Mouse (Mus musculus) embryo, embryonic 10 days (tissue): ENCODE results near the gene Ptafr.
A peak's percentile ranks its signal among the peaks of the same experiment; 100 is the strongest.
"Not testable (repeated sequence)": the region's sequence is repeated elsewhere in the genome, so short reads cannot be mapped to it uniquely, and the experiment has no call there.

ENCODE experiments used
- DNase-seq: peaks from one replicate; pipeline ENCODE4 v3.0.0-alpha.2; 2015; ENCODE audit warnings: low spot score

Gene Ptafr

DNA sequence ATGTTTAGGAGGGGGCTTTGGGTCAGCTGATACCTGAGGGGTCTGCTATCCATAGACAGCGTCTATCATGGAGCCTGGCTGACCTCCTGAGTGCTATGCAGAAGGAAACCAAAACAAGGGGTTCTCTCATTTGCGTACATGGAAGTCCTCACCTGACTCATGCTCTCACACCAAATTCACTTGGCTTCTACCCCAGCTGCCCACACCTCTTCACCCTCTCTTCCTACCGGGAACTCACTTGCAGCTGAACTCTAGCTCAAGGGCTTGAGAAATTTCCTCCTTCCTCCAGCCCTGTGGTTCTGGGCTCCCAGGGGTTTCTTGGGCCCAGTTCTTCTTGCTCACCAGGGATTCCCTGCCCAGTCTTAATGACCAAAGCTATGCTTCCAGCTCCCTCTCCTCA, 606 bp upstream of the Ptafr start:
- no peak for DNase-seq

DNA sequence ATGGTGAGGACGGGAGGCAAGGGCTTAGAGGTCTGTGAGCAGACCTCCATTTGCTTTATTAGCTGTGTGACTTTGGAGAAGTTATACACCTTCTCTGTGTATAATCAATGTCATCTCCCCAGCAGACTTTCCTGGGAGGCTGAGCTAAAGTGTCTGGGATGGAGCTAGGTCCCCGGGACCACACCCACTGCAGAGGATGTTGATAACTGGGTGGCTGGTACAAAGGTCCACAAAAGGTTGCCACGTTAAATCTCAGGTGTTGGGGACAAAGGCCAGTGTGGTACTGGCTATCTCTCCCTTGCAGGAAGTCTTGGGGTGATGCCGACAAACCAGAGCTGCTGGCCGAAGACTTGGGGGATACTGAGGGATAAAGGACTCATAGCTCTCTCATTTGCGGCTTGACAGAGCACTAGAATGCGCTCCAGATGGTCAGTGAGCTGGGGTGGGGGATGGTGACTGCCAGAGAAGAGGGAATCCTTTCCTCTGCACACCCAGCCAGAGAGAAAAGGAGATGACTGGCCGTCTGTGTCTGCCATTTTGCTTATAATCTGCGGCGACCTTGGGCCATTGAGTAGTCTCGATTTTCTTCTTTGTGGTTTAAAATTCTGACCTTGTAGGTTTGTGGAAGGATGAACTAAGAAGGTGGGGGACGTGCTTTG, 1.4 kb downstream of the Ptafr start:
- DNase-seq: no peak

DNA sequence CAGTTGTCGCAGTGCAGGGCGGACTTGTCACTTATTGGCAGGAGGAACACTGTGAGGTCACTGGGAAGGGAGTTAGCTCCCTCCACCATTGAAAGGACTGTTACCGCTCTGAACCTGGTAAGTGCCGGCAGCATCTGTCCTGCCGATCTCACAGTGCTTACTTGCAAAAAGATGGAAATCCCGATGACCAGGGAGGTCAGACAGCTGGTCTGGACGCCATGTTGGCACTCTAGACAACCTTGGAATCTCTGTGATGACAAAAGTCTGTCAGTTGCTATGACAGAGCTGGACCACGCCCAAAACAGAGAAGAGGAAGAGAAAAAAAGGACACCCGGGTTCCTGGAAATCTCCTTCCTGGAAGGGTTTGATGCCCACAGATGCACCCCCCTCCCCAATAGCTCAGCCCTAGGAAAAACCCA, 3.5 kb downstream of the Ptafr start:
- no peak for DNase-seq

DNA sequence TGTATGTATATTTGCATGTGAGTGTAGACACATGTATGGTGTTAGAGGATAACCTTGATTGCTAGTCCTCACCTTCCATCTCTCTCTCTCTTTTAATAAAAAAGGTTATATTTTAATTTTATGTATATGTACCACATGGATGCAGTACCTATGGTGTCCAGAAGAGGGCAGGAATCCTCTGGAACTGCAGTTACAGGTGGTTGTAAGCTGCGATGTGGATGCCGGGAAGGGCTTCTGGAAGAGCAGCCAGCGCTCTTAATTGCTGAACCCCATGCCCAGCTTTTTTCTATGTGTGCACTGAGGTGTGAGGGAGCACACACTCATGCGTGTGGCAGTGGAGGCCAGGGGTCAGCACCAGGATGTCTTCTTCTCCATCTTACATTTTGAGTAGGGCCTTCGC, 5.2 kb downstream of the Ptafr start:
- no peak for DNase-seq

DNA sequence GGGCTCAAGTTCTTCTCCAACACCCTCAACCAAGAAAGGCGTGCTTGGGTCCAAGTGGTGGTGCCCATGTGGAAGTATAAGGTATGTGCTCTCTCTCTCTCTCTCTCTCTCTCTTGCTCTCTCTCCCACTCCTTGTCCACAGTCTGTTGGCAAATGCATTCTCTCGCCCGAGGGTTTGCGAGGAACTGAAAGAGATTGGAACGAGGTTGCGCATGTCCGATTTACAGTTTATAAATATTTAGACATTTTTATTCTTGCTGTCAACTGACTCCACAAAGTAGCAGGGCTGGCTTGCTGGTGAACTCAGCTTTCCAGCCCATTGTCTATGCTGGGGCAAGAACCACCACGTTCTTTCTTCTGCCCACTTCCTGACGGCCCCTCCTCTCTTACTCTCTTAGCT, 7.3 kb downstream of the Ptafr start:
- no peak for DNase-seq

DNA sequence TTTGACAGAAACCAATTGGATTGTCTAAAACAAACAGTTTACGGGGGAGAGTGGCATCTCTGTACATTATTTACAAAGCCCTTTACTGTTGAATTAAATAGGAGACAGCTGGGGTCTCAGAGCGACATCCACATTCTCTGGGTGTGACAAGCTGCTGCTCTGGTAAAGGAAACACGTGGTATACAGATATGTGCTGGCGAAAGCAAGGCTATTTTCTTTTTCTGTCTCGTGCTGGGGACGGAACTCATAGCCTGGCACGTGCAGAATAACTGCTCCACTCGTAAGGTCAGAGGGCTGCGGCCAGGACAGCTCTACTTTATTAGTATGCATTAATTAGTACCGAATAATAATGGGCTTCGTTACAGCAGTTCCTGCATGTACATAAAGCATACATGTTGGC, 9.5 kb downstream of the Ptafr start:
- no peak for DNase-seq

DNA sequence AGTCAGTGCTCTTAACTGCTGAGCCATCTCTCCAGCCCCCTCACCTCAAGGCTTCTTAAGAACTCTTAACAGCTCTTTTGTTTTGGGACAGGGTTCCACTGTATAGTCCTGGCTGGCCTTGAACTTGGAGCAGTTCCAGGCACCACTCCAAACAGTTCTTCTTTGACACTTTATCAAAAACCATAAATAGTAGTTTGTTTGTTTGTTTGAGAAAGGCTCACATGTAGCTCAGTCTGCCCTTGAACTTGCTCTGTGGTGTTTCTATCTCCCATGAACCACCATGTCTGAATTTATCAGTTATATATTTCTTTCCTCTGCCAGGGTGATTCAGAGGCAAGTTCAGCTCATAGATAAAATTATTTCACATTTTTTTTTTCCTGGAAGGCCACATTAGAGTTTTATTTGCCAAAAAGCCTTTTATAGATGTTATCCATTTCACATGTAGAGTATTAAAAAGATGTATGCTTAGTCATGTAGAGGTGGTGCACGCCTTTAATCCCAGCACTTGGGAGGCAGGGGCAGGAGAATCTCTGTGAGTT, 11.0 kb downstream of the Ptafr start:
- no peak for DNase-seq

DNA sequence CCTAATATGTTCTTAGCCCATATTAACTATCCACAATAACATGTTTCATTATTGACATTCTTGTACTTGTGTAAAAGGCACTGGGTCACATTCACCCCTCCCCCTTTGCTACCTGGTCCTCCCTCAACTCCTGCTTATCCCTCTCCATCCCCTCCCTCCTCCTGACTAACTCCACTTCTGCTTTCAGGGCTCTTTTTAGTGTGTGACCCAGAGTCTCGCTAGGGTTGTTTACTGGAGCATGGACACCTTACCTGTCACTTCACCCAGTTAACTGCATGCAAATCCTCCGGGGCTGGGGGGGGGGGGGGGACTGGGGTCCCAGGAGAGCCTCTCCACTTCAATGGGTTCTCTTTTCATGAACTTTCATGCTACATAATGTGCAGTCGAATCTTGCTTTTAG, 19.9 kb downstream of the Ptafr start:
- DNase-seq: no peak

DNA sequence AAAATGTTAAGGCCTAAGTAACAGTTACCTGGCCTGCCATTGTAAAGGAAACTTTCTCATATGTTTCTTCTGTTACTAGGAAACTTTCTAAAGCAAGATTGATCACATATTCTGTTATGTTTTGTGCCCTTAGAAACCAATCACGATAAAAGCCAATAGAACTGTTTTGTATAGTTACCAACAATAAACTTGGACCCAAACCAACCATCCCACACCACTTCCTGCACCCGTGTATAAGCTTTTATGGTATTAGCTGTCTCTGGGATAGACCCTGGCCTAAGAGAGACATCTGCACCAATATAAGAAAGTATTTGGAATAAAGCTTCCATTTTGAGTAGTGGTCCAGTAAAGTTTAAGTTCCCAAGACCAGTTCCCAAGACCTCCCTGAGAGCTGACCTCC, 21.1 kb downstream of the Ptafr start:
- no peak for DNase-seq

DNA sequence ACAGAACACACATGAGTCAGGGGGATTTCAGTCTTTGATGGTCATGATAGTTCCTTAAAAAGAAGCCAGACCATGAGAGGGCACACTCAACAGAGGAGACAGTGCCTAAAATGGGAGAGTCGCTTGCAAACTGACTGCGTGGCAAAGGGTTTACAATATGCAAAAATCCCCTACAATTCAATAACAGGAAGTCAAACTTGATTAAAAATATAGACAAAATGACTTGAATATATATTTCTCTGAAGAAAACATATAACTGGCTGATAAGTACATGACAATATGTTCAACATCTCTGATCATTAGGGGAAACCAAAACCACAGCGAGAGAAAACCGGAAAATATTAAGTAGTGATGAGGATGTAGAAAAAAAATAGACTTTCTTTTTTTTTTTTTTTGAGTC, 22.4 kb downstream of the Ptafr start:
- no peak for DNase-seq

DNA sequence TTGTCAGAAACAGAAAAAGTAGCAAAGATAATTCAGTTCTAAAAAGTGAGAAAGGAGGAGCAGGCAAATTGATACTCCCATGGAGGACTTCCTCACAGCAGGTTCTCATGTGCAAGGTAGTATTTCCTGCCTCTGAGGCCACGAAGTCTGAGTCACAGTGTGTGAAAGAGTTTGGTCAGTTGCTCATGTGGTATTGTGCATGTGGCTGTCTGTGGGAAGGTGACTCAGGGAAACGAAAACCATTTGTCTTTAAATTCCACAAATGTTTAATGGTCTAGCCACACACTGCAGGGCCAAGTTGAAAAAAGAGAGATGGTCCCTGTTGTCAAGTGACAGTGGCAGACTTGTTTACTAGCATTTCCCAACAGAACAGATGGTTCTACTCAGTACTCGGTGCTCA, 24.6 kb downstream of the Ptafr start:
- no peak for DNase-seq

DNA sequence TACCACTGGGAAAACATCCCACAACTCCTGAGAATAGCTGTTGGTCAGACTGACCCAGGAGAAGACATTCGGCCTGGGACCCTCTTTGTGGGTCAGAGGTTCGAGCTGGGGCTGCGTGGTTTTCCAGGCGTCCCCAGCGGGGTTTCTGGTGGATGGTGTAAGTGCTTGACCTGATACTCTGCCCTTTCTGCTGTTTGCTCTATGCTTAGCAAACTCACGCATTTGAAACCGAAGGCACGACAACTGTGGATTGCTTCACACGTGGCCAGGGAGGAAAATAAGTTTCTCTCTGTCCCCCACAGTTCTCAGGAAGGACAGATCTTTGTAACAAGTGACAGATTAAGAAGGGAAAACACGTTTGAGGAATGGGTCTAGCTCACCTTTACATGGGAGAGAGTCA, 26.8 kb downstream of the Ptafr start:
- no peak for DNase-seq

DNA sequence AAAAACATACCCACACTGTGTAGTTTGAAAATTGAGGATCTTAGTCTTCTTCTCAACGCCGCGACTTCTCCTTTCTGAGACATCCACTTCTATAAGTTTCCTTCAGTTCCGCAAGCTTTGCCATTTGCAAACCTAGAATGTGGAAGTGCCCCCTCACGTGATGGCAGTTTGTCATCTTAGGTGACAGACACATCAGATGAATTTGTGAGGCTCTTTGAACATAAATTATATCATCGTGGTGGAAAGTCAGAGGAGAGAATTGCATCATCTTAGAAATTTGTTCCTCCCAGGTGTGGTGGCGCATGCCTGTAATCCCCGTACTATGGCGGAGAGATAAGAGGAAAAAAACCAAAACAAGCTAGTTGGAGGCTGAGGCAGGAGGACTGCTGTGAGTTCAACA, 29.1 kb downstream of the Ptafr start:
- DNase-seq: no peak

DNA sequence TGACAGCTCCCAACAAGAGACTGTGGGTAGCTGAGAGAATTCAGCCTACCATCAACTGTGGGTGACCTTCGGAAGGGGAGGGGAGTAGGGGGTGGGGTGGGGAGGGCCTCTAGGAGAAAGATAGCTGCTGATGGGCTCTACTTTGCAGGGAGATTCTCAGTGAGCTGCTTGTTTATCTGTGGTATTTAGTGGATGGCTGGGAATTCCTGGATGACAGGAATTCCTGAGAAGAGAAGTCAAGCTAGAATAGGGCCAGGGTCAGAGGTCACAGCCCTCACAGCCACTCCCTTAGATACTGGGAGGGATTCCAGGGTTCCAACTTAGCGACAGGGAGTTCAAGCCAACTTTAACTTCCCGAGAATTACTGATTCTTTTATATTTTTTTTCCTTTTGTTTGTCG, 30.3 kb downstream of the Ptafr start:
- peak; percentile 78 for DNase-seq

DNA sequence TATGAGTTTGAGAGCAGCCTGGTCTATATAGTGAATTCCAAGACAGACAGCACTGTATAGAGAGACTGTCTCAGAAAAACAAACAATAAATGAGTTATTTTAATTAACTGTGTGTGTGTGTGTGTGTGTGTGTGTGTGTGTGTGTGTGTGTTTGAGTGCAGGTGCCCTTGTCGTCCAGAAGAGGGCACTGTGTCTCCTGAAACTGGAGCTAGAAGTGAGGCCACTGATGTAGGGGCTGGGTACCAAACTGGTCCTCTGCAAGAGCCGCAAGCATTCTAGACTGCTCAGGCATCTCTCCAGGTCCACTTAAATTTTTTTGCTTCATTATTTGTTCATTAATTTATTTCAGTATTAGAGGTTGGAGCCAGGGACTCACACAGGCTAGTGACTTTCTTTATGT, 35.0 kb downstream of the Ptafr start:
- no peak for DNase-seq

DNA sequence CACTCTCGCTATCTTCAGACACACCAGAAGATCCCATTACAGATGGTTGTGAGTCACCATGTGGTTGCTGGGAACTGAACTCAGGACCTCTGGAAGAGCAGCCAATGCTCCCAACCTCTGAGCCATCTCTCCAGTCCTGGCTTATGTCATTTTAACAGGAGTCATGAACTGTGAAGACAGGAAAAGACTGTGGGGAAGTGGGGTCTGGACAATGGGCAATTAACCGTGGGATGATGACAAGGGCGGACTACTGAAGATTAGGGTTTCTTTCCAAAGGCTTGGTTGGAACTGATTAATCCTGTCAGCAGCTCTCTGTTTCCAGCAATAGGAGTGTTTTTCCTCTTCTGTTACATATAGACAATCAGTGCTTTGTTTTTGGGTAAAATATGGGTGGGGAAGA, 35.9 kb downstream of the Ptafr start:
- DNase-seq: no peak

DNA sequence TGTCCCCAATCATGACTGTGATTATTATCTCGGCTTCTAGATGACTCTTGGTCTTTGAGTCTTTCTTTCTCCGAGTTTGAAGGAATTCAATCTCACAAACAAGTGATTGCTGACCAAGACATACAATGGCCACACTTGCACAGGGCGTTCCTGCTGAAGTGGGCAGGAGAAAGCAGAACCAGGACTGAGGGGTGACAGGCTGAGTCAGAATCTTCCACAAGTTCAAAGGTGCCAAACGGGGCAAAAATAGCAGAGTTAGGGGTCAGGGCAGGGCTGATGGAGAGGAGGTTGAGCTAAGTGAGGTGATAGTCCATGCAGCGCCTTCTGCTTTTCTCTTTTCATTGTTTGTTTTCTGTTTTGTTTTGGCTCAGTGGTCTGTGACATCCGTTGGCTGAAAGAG, 36.6 kb downstream of the Ptafr start:
- no peak for DNase-seq

DNA sequence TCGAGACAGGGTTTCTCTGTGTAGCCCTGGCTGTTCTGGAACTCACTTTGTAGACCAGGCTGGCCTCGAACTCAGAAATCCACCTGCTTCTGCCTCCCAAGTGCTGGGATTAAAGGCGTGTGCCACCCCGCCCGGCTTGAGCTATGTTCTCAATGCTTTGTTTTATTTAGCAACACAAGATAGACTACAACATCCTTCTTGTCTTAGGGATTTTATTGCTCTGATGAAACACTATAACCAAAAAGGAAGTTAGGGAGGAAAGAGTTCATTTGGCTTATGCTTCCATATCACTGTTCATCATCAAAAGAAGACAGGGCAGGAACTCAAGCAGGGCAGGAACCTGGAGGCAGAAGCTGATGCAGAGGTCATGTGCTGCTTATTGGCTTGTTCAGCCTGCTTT, 37.4 kb downstream of the Ptafr start:
- DNase-seq: not testable (repeated sequence)

DNA sequence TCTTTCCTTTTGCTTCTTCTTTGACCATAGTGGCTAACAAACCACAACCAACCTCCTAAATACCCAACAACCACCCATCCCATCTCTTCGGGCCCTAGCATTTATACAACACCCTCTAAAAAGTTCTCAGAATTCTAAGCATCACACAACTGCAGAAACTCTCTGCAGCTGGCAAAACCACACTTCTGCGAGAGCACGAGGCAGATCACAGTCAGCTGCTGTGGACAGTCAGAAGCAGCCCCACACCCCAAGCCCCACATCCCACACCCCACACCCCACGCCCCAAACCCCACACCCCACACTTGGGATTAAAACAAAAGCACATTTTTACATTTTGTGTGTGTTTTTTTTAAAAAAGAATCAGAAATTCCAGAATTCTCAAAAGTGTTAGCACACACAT, 39.6 kb downstream of the Ptafr start:
- DNase-seq: no peak

DNA sequence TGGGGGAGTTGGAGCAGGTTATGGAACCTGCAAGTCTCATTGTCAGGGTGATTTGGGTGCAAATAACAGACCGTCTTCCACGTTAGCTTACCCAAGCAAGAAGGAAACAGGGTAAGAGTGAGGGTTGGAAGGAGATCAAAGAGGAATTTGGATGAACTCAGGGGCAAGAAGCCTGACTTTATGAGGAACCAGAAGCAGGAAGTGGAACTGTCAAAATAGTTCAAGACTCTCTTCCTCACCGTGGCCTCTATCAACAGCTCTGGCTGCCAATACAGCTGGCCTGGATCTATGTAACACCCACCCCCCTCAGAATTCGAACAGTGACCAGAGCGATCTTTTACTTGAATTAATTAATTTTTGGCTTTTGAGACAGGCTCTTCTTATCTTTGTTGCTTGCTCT, 41.9 kb downstream of the Ptafr start:
- no peak for DNase-seq

DNA sequence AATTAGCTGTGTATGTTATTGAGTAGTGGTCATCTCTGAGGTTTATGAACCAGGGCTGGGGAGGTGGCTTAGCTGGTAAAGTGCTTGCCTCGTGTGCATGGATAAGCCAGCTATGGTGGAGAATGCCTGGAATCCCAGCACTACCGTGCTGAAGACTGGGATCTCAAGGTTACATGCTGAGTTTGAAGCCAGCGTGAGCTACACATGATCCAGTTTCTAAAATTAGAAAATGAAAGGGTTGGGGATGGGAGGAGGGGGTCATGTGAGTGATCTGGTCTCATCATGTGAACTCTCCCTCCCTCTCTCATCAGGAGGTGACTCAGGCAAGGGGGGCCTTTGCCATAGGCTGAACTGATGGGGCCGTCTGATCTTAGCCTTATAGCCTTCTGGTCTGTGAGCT, 44.3 kb downstream of the Ptafr start:
- DNase-seq: no peak

DNA sequence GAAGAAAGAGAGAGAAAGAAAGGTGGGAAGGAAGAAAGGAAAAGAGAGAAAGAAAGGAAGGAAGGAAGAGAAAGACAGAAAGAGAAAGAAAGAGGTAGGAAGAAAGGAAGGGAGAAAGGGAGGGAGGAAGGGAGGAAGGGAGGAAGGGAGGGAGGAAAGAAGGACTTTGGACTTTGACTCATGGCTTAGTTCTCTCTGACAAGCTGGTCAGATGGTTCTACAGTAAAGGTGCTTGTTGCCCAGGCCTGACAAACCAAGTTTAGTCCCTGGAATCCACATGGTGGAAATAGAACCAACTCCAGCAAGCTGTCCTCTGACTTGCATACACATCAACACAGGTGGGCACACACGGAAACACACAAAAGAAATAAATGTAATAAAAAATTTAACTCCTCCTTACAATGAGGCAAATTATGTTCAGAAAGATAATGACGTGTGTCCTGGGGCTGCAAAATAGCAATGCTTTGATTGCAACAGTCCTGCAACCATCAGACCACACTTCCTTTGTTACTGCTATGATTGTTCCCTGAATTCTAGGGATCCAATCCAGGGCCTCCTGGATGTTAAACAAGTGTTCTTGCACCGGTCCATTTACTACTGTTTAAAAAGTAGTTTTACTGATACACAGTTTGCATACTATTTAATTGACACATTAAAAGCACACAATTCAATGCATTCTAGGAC, 46.6 kb downstream of the Ptafr start:
- no peak for DNase-seq

DNA sequence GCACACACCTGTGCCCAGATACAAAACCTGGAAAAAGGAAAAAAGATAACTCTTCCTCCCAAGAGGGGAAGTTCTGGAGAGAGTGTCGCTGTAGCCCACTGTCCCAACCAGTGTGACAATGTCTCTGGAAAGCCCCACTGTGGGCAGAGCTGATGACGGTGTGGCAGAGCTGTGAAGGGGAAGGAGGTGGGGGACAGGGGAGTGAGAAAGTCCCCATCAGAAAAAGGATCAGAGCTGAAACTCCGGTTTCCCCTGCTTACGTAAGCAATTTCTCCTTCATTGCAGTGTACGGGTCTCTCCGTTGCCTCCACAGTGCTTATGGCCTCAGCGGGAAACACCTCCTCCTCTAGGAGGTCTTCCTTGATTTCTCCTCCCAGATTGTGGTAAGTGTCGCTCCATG, 47.5 kb downstream of the Ptafr start:
- no peak for DNase-seq

DNA sequence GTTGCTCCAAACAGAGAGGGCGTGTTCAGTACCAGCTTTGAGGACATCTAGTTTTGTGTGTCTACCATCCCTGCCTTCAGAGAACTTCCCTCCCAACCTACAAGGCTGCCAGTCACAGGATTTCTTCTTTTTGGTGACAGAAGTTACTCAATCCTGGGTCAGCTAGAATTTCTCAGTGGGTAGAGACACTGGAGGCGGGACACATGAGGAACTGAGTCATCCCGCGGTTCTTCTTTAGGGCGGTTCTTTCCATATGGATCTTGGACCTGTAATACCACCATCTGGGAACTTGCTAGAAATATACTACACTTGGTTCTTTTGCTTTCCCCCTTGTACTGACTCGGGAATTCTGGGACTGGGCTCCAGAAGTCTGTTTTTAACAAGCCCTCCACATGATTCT, 54.0 kb downstream of the Ptafr start:
- no peak for DNase-seq
